Mouse (Mus musculus): ENCODE data around the gene Arid1b.
"Not testable (repeated sequence)": the region's sequence is repeated elsewhere in the genome, so short reads cannot be mapped to it uniquely, and the experiment has no call there.

The Arid1b gene

GRCm38 (mm10) chr17:5091934-5092333 lies 97.8 kb downstream of the Arid1b start:
- DNase-seq, result no peak

GRCm38 (mm10) chr17:5093343-5093742 lies 99.2 kb downstream of the Arid1b start:
- not testable (repeated sequence) for DNase-seq

DNA sequence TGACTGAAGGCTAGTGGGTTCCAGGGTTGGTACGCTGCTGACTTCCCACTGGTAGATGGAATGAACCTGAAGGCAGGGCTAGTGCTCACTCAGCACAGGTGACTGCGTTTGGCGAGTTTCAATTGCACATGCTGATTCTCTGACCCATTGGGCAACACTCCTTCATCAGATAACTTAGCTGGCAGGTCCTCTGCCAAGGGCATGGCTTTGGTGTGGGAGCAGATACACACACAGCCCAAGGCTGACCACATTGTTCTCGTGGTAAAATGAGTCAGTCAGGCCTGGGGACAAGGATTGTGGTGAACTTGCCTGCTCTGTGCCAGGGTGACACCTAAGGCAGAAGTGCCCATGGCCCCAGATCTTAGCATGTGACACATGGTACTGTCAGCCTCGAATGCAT lies 100.5 kb downstream of the Arid1b start:
- DNase-seq, result no peak

- DNase-seq, result no peak
These were observed 101.6 kb downstream of the Arid1b start for GRCm38 (mm10) chr17:5095741-5096140.

DNA sequence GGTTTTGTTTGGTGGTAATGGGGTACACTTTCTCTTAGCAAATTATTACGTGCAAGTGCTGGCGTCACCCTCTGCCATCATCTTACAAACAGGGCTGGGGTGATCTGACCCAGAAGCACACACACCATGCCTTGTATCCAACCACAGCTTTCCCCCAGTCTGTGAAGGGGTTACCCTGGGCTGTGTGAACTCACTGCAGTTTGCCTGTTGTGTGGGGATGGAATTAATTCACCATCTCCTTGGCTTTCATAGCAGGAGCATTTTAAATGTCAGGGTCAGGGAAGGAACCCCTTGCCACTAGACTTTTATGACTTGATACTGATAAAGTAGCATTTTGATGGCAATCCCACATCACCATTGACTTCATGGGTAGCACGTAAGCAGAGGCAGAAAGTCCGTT lies 102.9 kb downstream of the Arid1b start:
- DNase-seq, result no peak

- no peak for DNase-seq
These were observed 103.7 kb downstream of the Arid1b start for GRCm38 (mm10) chr17:5097545-5098475.

DNA sequence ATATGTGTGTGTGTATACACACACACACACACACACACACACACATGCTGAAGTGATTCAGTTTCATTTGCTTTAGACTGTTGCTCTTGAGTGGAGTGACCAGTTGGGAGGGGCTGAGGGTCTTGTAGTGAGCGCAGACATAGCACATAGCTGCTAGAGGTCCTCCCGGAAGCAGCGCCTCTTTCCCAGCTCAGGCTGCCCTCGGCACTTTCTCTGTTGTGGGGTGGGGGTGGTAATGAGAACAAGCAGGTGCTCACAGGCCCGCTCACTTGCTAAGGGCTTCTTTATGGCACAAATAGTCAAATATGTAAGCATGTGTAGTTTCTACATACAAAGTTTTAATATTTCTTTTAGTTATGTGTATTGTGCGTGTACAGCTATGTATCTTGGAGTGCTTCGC lies 104.6 kb downstream of the Arid1b start:
- no peak for DNase-seq

GRCm38 (mm10) chr17:5099238-5099637 lies 105.1 kb downstream of the Arid1b start:
- DNase-seq, result no peak

DNA sequence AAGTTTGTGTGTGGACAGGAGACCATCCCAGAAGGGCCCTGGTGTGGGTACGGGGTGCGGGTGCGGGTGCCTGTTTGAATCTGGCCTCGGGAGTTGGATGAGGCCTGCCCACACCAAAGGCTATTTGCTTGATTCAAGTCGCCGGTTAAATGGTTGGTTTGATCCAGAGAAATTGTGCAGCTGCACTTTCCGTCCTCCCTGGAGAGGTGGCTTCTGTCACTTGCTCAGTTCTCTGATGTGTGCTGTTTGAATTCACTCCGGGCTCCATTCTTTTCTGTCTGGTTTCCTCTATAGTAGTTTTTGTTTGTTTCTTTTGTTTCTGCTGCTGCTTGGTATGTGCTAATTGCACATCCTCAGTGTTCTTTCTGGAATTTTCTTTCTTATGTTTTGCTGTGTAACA lies 107.0 kb downstream of the Arid1b start:
- no peak for DNase-seq

DNA sequence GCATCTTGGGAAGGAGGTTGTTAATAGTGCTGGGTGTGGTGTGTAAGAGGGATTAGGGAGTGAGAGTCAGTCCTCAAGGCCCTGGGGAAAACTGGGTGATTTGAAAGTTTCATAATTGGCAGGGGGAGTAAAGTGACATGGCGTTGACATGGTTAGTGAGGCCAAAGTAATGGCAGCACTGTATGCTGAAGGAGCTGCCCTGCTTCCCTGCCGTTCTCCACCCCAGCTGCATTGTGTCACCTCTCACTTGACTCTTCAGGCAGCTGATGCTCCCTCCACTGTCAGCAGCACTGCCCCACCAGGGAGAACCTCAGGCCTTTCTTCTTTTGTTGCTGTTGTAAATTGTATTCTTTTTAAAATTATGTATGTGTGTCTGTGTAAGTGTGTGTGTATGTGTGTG lies 107.8 kb downstream of the Arid1b start:
- DNase-seq, result no peak

GRCm38 (mm10) chr17:5105746-5106145 lies 111.6 kb downstream of the Arid1b start:
- no peak for DNase-seq

GRCm38 (mm10) chr17:5106263-5107195 lies 112.4 kb downstream of the Arid1b start:
- no peak for DNase-seq

GRCm38 (mm10) chr17:5107501-5107900 lies 113.4 kb downstream of the Arid1b start:
- no peak for DNase-seq

DNA sequence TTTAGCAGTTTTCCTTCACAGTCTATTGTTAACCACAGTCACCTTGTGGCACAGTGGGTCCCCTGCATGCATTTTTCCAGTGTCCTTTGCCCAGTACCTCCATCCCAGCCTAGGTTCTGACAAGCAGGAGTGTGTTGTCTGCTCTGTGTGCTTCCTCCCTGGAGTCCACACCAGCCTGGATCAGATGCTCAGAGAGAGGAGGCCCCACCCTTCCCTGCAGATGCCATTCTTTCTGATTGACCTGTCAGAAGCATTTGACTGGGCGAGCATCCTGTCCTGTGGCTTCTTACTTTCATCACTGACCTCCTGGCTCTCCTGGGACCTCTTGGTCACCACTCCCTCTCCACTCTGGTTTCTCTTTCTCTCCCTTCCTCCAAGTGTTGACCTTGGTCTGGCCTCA lies 113.9 kb downstream of the Arid1b start:
- no peak for DNase-seq

- no peak for DNase-seq
These were observed 114.5 kb downstream of the Arid1b start for GRCm38 (mm10) chr17:5108546-5109142.

DNA sequence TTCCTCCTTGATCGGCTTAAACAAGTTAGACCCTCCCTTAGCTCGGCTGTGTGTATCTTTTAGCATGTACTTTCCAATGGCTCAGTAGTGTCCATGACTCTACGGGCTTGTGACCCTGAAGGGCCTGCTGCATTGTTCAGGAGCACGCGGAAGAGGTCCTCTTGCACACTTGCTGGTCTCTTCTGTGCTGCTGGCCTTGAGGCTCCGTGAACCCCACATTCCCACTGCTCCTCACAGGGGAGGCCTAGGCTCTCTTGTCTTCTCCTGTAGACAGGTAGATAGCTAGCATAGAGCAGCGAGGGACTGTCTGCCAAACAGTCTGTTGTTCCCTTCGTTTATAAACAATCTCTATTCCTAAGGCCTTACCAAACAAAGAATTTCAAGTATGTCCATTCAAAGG lies 115.2 kb downstream of the Arid1b start:
- no peak for DNase-seq

GRCm38 (mm10) chr17:5110159-5110558 lies 116.0 kb downstream of the Arid1b start:
- DNase-seq, result no peak

DNA sequence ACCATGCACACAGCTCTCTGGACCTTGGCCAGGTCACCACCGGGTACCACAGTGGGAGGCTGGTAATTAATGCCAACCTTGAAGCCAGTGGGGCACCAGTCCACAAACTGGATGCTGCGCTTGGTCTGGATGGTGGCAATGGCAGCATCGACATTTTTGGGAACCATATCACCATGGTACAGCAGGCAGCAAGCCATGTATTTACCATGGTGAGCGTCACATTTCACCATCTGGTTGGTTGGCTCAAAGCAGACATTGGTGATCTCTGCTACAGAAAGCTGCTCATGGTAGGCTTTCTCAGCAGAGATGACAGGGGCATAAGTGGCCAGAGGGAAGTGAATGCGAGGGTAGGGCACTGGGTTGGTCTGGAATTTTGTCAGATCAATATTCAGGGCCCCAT lies 116.8 kb downstream of the Arid1b start:
- DNase-seq, result not testable (repeated sequence)

GRCm38 (mm10) chr17:5112116-5112515 lies 118.0 kb downstream of the Arid1b start:
- DNase-seq, result no peak

DNA sequence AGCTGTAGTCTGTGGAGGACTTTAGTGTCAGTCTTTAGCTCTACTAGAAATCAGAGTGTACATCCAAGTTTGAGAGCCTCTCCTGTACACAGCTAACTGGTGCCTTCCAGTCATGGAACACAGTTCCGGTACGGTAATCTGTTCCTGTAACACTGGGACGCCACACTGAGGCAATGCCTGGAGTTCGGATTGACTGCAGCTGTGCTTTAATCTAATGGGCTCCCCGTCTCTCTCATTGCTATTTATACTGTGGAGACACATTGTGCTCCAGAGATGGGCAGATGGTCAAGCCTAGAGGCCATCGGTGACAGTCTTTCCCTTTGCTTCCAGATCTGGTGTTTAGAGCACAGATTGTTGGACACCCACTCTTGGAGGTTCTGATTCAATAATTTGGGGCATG lies 121.8 kb downstream of the Arid1b start:
- DNase-seq, result no peak

- no peak for DNase-seq
These were observed 122.9 kb downstream of the Arid1b start for GRCm38 (mm10) chr17:5116990-5117389.

- no peak for DNase-seq
These were observed 124.0 kb downstream of the Arid1b start for GRCm38 (mm10) chr17:5118171-5118570.

DNA sequence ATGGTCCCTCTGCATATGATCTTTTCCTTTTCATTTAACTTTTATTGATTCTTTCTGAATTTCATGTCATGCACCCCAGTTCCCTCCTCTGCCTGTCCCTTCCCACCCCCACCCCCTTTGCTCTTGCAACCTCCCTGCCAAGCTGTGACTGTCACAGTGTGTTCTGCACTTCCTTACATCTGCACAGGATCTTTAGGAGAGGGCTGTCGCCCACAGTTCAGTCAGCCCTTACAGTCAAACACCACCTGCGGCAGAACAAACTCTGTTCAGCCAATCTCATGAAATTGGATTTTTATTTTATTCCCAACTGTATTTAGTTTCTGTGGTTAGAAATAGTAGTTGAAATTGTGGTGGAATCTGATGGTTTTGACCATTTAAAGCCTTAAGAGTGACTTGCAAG lies 130.5 kb downstream of the Arid1b start:
- DNase-seq, result no peak
